Mouse (Mus musculus) left cerebral cortex, postnatal 14 days (tissue): ENCODE measurements at regions not wholly inside any gene's neighbourhood (a gene's known extent, or its start where the extent isn't known, plus 50 kb on each side); places are given as distances from the start of the nearest gene placed in this dataset.
A peak's percentile ranks its signal among the peaks of the same experiment; 100 is the strongest.

ENCODE experiments used
- DNase-seq, 2 experiments: peaks; one replicate each; pipeline ENCODE4 v3.0.0; 2021 to 2022; ENCODE audit warnings: low spot score in 2 of 2, mixed read lengths in 1 of 2
- intact Hi-C: fragments of 180-260 bp; cut with DNase I; formaldehyde crosslinking; loops from one replicate; pipeline ENCODE4 v1.15.1; 2025

DNA sequence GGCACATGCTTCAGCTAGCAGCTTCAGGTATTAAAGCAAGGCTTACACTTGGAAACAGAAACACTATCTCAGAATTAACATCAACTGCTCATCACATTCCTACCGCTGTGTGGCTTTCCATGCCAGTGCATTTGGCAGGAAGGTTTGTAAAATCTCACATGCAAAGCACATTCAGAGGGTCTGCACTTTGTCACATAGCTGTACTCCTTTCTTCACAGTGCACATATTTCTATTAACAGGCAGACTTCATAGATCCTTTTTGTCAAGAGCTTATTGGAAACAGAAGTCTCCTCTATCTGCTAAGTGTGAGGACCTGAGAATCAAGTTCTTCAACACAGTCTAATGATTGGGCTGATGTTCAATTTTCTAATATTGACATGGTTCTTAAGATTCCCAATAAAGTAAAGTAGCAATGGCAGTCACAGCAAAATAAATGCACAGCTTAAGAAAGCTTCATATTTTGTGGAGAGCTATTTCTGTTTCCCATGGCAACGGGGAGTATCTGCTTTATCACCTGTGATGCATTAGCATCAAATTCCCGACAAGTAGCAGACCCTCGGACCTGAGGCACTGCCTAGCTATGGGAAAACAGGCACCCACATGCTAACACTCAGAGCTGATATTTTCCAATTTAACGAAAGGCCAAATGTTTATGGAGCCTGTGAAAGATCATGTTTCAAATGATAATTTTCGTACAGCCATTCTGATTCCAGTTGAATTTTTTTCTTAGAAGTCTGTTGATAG lies 876.8 kb upstream of the Igfbp7 start:
- no peak for DNase-seq
- intact Hi-C loops = no loop called here

DNA sequence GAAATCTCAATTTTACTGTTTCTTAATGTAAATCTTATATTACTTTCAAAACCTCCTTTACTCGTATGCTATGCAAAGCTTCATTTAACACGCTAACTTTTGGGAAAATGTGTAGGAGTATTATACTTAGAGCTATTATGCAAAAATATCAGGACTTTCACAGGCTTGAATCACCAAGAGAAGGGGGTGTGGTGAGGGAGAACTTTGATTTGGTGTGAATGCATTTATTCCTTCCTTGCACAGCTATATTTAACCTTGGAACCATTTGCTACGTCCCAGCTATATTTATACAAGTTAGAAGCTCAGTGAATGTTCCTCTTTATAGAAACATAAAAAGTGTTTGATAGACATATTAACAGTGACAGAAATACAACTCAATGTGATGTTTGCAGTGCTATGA lies 843.6 kb upstream of the Igfbp7 start:
- DNase-seq = peak; percentile 29 to 41
- intact Hi-C loops = no loop called here

DNA sequence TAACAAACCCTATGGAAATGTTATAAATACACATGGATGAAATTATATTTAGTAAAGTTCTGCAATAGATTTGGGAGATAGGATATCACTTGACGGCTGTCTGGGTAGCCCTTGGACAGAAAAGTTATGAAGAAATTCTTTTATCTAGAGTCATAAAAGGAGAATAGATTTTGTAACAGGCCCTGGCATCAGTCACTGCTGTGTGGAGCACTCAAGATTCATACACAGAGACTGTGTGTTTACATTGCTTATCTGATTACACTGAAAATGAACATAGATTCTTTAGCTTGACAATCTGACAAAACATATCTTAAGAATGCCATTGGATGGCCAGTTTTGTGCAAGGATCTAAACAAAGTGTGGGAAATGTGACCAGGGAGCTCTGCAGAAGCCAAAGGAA lies 805.9 kb upstream of the Igfbp7 start:
- intact Hi-C loops = no loop called here
- DNase-seq = no peak
